ENCODE assay signal across 8 mouse cellular contexts in genomic region chr7:100862353-100862752, GRCm38 (mm10). TPM values are rescaled to one million over a fixed set of nuclear protein-coding genes. Genes with fewer than 3 reads are reported as not detected.
DNase-seq lines count a peak whose midpoint lies in the region; ATAC-seq and TF ChIP-seq lines count a peak whose summit lies in the region.

No protein-coding gene starts in this region.

- TF ChIP-seq POLR2A in olfactory bulb, adult 2 months (IDR thresholded peaks at IDR 0.05; ENCODE audit: insufficient read depth, low read depth, low read length), result no peak

- no peak for ATAC-seq in lung, embryonic 15.5 days (ENCODE audit: borderline replicate concordance, extremely low read depth, low FRiP score, low TSS enrichment)
- ATAC-seq in embryonic facial prominence, embryonic 15.5 days (ENCODE audit: insufficient number of reproducible peaks, low FRiP score, low TSS enrichment, low read depth), result no peak
- no peak for ATAC-seq in limb, embryonic 12.5 days (ENCODE audit: insufficient number of reproducible peaks, insufficient read depth, low FRiP score, low TSS enrichment, low read depth)

- H3K27me3 ChIP-seq in lung, embryonic 15.5 days, result no peaks in the 10 kb centered on the region
- H3K27me3 ChIP-seq in embryonic facial prominence, embryonic 15.5 days, result no peaks in the 10 kb centered on the region
- no peaks in the 10 kb centered on the region for H3K27me3 ChIP-seq in limb, embryonic 12.5 days

- H3K9ac ChIP-seq in lung, embryonic 15.5 days, result peak overlapping the region; percentile 67
- H3K9ac ChIP-seq in embryonic facial prominence, embryonic 15.5 days, result peak overlapping the region; percentile 74; the same call in 1 of the 2 replicates
- peak overlapping the region; percentile 82 for H3K9ac ChIP-seq in limb, embryonic 12.5 days (replicated peaks)

- DNase-seq in lung, postnatal 4 days, result no peak
- no peak for DNase-seq in gastrocnemius, postnatal 4 days (ENCODE audit: low spot score in 2 of 2)
- DNase-seq in right cerebral cortex, postnatal 36 days (ENCODE audit: low spot score in 2 of 2), result no peak
- DNase-seq in gastrocnemius, postnatal 14 days, result no peak

- H3K27ac ChIP-seq in lung, embryonic 15.5 days, result no peak overlapping the region
- H3K27ac ChIP-seq in embryonic facial prominence, embryonic 15.5 days (replicated peaks), result 0 out of 2 replicates have a peak overlapping the region, but pooled peaks have one; percentile 80
- no peak overlapping the region for H3K27ac ChIP-seq in limb, embryonic 12.5 days
- no peak overlapping the region for H3K27ac ChIP-seq in olfactory bulb, adult 2 months (ENCODE audit: insufficient read depth, low read depth, low read length)

- intact Hi-C loops in gastrocnemius, postnatal 14 days (cut with DNase I; ENCODE audit: low total_unique reads), result no loop called here

- TF ChIP-seq CTCF in olfactory bulb, adult 2 months (IDR thresholded peaks at IDR 0.05; ENCODE audit: insufficient read depth, low read depth, low read length), result no peak

- no peaks in the 10 kb centered on the region for H3K9me3 ChIP-seq in lung, embryonic 15.5 days
- no peaks in the 10 kb centered on the region for H3K9me3 ChIP-seq in embryonic facial prominence, embryonic 15.5 days (replicated peaks)
- H3K9me3 ChIP-seq in limb, embryonic 12.5 days, result no peaks in the 10 kb centered on the region

- 0 out of 2 replicates have a peak, but pooled peaks cover 3% of the 10 kb centered on the region for H3K4me1 ChIP-seq in lung, embryonic 15.5 days
- peaks cover 29% of the 10 kb centered on the region for H3K4me1 ChIP-seq in embryonic facial prominence, embryonic 15.5 days
- H3K4me1 ChIP-seq in limb, embryonic 12.5 days (replicated peaks), result peaks cover 33% of the 10 kb centered on the region
- H3K4me1 ChIP-seq in olfactory bulb, adult 2 months (ENCODE audit: control insufficient read depth, insufficient read depth, low read length), result peaks cover 7% of the 10 kb centered on the region; the same call in 1 of the 2 replicates

- peak overlapping the region; percentile 99 for H3K4me2 ChIP-seq in lung, embryonic 15.5 days
- peak overlapping the region; percentile 96 for H3K4me2 ChIP-seq in embryonic facial prominence, embryonic 15.5 days (replicated peaks)
- peak overlapping the region; percentile 97 for H3K4me2 ChIP-seq in limb, embryonic 12.5 days

- H3K36me3 ChIP-seq in lung, embryonic 15.5 days, result no peaks in the 10 kb centered on the region
- H3K36me3 ChIP-seq in embryonic facial prominence, embryonic 15.5 days, result no peaks in the 10 kb centered on the region
- H3K36me3 ChIP-seq in limb, embryonic 12.5 days, result no peaks in the 10 kb centered on the region

- WGBS in lung, embryonic 15.5 days, result 4% methylated on average over 4 of the region's 4 CpGs
- WGBS in embryonic facial prominence, embryonic 15.5 days, result 6% methylated on average over 4 of the region's 4 CpGs
- WGBS in limb, embryonic 12.5 days, result 7% methylated on average over 4 of the region's 4 CpGs
- 25% methylated on average over 4 of the region's 4 CpGs for WGBS in olfactory bulb, adult 2 months

- peak overlapping the region; percentile 83 for H3K4me3 ChIP-seq in lung, embryonic 15.5 days
- H3K4me3 ChIP-seq in embryonic facial prominence, embryonic 15.5 days (replicated peaks), result peak overlapping the region; percentile 71
- H3K4me3 ChIP-seq in limb, embryonic 12.5 days (replicated peaks), result peak overlapping the region; percentile 73
- H3K4me3 ChIP-seq in olfactory bulb, adult 2 months (ENCODE audit: insufficient read depth, low read depth, low read length), result peak overlapping the region; percentile 94

RNA-seq across cellular contexts. Expression of gene Relt, which starts 0.9 kb away (rescaled TPM):
- 3.6 and 4.6 TPM in 2 replicates for polyA plus RNA-seq in lung, embryonic 15.5 days (2015; fragmentation: Nextera tagmentation; extraction: Ambion mirVana)
- 3.5 and 4.2 TPM in 2 replicates for polyA plus RNA-seq in embryonic facial prominence, embryonic 15.5 days (2015; fragmentation: Nextera tagmentation; extraction: Ambion mirVana)
- polyA plus RNA-seq in limb, embryonic 12.5 days (2016; fragmentation: Nextera tagmentation; extraction: Ambion mirVana), result 3.5 and 5.8 TPM in 2 replicates
- not detected in 2 replicates for polyA plus RNA-seq in olfactory bulb, adult 2 months (2012; ENCODE audit: insufficient read depth, insufficient read length, low replicate concordance, missing spikeins)
- 10 to 100 TPM; 14.5 to 15.5 TPM for total RNA-seq in gastrocnemius, postnatal 4 days (2021)
- 10 to 100 TPM in 1 of 2 experiments, 1 to 10 TPM in 1; 5.4 to 16.3 TPM for total RNA-seq in gastrocnemius, postnatal 14 days (2021)
